Mouse (Mus musculus) embryonic fibroblast, embryonic 13.5 days (primary cell): Measurements from ENCODE around the gene Fancc.

ENCODE experiments used
- CTCF ChIP-seq: IDR thresholded peaks from 2 replicates; pipeline ENCODE4 v1.5.1; 2011; ENCODE audit warnings: mild to moderate bottlenecking, control low read depth, low read length, moderate library complexity, borderline replicate concordance; ENCODE audit not compliant: insufficient read depth
- POLR2A ChIP-seq: IDR thresholded peaks from 2 replicates; pipeline ENCODE4 v1.6.1; 2011; ENCODE audit warnings: low read depth, mild to moderate bottlenecking, control low read depth, low read length, moderate library complexity

GRCm38 (mm10) chr13:63241665-63242064 lies 255.4 kb downstream of the Fancc start:
- TF ChIP-seq CTCF: no peak
- TF ChIP-seq POLR2A: 0 out of 2 replicates have a peak, but pooled peaks have one; percentile 9
